Mouse (Mus musculus) kidney, adult 2 months (tissue): ENCODE data around the gene Ptges. TPM values are rescaled to one million over a fixed set of nuclear protein-coding genes. Genes with fewer than 3 reads are reported as not detected.
A peak's percentile ranks its signal among the peaks of the same experiment; 100 is the strongest.
"Not testable (repeated sequence)": the region's sequence is repeated elsewhere in the genome, so short reads cannot be mapped to it uniquely, and the experiment has no call there.

Source experiments
- DNase-seq: peaks from one replicate; pipeline ENCODE4 v3.0.0; 2021
- H3K27ac ChIP-seq: fragments of 200-500 bp; 2 replicates; pipeline ENCODE4 v1.5.1; 2012; ENCODE audit warnings: low read depth, low read length, control low read depth, inconsistent platforms; ENCODE audit not compliant: insufficient read depth
- H3K27me3 ChIP-seq: fragments of 200-500 bp; replicated peaks from 2 replicates; pipeline ENCODE4 v1.6.1; 2012; ENCODE audit warnings: mild to moderate bottlenecking, moderate library complexity, low read length, inconsistent platforms; ENCODE audit not compliant: control insufficient read depth, insufficient read depth
- H3K36me3 ChIP-seq: fragments of 200-500 bp; 2 replicates; pipeline ENCODE4 v1.6.1; 2012; ENCODE audit warnings: mild to moderate bottlenecking, moderate library complexity, low read length, inconsistent platforms; ENCODE audit not compliant: control insufficient read depth, insufficient read depth
- H3K4me1 ChIP-seq: fragments of 200-500 bp; 2 replicates; pipeline ENCODE4 v1.6.1; 2011; ENCODE audit warnings: low read length; ENCODE audit not compliant: control insufficient read depth, insufficient read depth
- H3K4me3 ChIP-seq: fragments of 200-500 bp; 2 replicates; pipeline ENCODE4 v1.5.1; 2011; ENCODE audit warnings: mild to moderate bottlenecking, low read depth, low read length, control low read depth; ENCODE audit not compliant: insufficient read depth
- CTCF ChIP-seq: fragments of 200-500 bp; conservative IDR thresholded peaks from 2 replicates; pipeline ENCODE4 v1.5.1; 2011; ENCODE audit warnings: low read depth, mild to moderate bottlenecking, control low read depth, low read length, moderate library complexity, mixed read lengths; ENCODE audit not compliant: insufficient read depth, insufficient read length
- POLR2A ChIP-seq: fragments of 200-500 bp; IDR thresholded peaks from one replicate; pipeline ENCODE4 v1.6.1; 2011; ENCODE audit warnings: low read depth, low read length, control low read depth
- WGBS: fragments of 180-500 bp; shearing (Covaris S2); methylation state at CpG from one replicate; pipeline ENCODE4 v1.1.7; 2018; 5-methylcytosine and 5-hydroxymethylcytosine counted together
- polyA plus RNA-seq: library from polyadenylated mRNA; depleted of rRNA; stranded (reverse); fragments of >200 nt; gene quantifications from 2 replicates; pipeline ENCODE4 v1.2.3, GENCODE M21; 2012

The Ptges gene
- polyA plus RNA-seq, 1 experiment: 36.3 TPM

DNA sequence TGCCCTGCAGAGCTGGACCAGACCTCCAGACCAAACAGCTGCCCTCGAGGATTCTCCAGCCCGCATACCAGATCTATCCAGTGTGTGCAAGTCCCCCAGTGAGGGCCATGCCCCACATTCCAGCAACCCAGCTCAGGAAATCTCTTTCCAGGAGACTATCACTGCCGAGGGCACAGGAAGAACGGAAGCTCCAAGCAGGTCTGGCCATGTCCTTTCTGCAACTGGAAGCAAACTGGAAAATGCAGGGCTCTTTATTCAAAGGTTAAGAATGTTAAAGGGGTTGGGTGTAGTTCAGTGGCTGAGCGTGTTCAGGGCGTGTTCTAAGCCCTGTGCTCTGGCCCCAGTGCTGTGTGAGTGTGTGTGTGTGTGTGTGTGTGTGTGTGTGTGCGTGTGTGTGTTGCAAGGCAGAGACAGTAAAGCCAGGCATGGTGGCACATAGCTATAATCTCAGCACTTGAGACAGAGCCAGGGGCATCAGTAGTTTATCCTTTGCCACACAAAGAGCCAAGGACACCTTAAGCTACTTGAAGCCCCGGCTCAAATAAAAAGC, 10.8 kb downstream of the Ptges start:
- H3K4me3 ChIP-seq: no peak overlapping the region
- TF ChIP-seq POLR2A (no peak), CTCF (no peak)
- 0 out of 2 replicates have a peak overlapping the region, but pooled peaks have one; percentile 13 for H3K27ac ChIP-seq
- H3K4me1 ChIP-seq: no peaks in the 10 kb centered on the region
- peak; percentile 35 for DNase-seq
- no peaks in the 10 kb centered on the region for H3K36me3 ChIP-seq
- no peaks in the 10 kb centered on the region for H3K27me3 ChIP-seq
- WGBS: 38% methylated on average over 8 of the region's 8 CpGs

DNA sequence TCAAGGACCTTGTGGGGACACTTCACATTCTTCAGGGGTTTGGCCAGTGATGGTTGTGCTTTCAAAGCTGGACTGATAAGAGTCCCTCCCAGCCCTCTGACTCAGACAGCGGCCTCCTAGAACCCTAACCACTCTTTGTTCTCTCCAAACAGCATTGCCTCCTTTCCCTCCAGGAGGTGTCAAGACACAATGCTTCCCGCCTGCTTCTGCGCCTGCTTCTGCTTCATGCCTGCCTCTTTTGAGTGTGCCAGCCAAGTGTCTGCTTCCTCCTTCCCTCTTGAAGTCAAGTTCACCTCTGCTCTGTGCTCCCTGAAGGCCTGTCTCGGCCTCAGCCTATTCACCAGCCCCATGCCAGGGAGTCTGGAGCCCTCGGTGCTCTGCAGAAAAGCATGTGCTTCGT, 11.5 kb downstream of the Ptges start:
- Histone ChIP-seq H3K36me3 (no peaks in the 10 kb centered on the region), H3K27ac (no peak overlapping the region; the same call in 1 of the 2 replicates), H3K27me3 (no peaks in the 10 kb centered on the region), H3K4me1 (no peaks in the 10 kb centered on the region), H3K4me3 (no peak overlapping the region)
- WGBS: 69% methylated on average over 6 of the region's 6 CpGs
- DNase-seq: no peak
- no peak for TF ChIP-seq CTCF
- no peak for TF ChIP-seq POLR2A

DNA sequence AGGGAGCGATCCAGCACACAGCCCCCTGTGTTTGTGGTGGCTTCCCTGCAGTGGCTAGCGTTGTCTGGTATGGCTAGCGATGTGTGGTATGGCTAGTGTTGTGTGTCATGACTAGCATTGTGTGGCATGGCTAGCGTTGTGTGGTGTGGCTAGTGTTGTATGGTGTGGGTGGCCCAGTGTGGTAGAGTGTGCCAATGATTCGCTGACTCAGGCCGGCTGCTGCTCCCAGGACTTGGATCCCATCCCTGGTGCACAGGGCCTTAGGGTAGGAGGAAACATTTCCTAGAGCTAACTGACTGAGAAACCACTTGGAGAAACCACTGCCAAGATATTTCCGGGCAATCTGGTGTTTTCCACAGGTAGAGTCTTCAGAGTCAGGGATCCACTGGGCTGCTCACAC, 12.0 kb downstream of the Ptges start:
- Histone ChIP-seq H3K27ac (no peak overlapping the region), H3K4me1 (no peaks in the 10 kb centered on the region), H3K36me3 (no peaks in the 10 kb centered on the region), H3K4me3 (no peak overlapping the region), H3K27me3 (no peaks in the 10 kb centered on the region)
- no peak for DNase-seq
- 84% methylated on average over 7 of the region's 7 CpGs for WGBS
- TF ChIP-seq POLR2A (no peak), CTCF (no peak)

DNA sequence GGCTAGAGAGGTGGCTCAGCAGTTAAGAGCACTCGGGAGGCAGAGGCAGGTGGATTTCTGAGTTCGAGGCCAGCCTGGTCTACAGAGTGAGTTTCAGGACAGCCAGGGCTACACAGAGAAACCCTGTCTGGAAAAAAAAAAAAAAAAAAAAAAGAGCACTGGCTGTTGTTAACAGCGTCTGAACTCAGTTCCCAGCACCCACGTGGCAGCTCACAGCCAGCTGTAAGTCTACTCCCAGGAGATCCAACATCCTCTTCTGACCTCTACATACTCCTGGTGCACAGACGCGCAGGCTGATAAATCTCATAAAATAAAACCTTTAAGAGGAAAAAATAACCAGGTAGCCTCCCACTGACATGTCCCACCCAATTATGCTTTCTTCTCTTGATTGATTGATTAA, 13.7 kb downstream of the Ptges start:
- 74% methylated on average over 6 of the region's 6 CpGs for WGBS
- H3K27ac ChIP-seq, DNase-seq, H3K27me3 ChIP-seq, H3K4me3 ChIP-seq, H3K4me1 ChIP-seq, H3K36me3 ChIP-seq: not testable (repeated sequence)

DNA sequence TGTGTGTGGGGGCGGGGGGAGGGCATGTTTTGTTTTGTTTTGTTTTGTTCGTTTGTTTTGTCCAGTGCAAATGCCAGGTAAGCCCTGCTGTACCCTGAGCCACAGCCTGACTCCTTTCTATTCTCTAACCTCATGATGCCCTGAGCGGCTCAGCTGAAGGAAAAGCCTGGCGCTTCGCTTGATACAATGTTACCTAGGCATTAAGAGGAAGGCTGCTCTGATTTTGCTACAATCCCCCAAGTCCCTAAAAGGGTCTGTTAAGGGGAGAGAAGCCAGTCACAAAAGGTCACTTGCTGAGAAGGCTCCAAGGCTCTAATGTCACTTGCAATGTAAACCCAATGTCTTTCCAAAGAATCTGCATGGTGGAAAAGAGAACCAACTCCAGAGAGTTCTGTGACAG, 14.3 kb downstream of the Ptges start:
- H3K27ac ChIP-seq: no peak overlapping the region
- DNase-seq: no peak
- no peak for TF ChIP-seq POLR2A
- TF ChIP-seq CTCF: no peak
- 85% methylated on average over 5 of the region's 5 CpGs for WGBS
- no peaks in the 10 kb centered on the region for H3K4me1 ChIP-seq
- H3K36me3 ChIP-seq: no peaks in the 10 kb centered on the region
- H3K4me3 ChIP-seq: no peak overlapping the region
- no peaks in the 10 kb centered on the region for H3K27me3 ChIP-seq

DNA sequence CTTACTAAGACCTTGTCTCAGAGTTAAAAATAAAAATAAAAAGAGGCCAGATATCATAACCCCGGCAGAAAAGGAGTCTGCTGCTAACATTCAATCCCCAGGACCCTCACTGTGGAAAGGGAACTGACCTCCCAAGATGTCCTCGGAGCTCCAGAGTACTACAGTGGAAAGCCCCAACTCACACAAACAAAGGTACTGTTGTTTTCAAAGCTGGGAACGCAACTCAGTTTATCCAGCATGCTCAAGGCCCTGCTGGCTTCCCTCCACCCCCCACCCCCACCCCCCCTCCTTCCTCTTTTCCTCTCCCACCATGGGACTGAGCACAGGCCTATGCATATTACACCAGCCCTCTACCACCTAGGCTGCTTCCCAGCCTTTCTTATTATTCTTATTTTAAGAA, 14.8 kb downstream of the Ptges start:
- Histone ChIP-seq H3K36me3 (no peaks in the 10 kb centered on the region), H3K27me3 (no peaks in the 10 kb centered on the region), H3K4me1 (no peaks in the 10 kb centered on the region), H3K4me3 (no peak overlapping the region), H3K27ac (no peak overlapping the region)
- WGBS: 81% methylated on average over 3 of the region's 3 CpGs
- TF ChIP-seq CTCF: no peak
- TF ChIP-seq POLR2A: no peak
- DNase-seq: no peak

DNA sequence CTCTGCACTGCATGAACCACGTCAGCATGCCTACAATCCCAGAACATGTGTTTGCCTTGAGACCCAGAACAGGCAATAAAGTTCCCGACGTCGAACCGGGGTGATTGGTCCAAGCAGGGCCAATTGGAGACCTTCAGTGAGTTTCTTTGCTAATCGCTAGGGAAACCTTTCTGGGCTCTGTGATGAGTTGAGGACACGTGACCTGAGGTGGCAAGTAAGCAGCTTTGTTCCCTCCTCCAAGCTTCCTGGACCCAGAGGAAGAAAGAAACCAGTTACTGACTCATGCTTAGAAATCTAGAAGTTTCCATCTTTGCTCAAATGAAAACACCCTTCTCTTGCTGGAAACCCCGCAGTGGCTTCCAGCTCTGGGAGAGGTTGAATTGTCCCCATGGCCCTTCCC, 16.6 kb downstream of the Ptges start:
- Histone ChIP-seq H3K36me3 (no peaks in the 10 kb centered on the region), H3K27me3 (no peaks in the 10 kb centered on the region), H3K4me1 (no peaks in the 10 kb centered on the region), H3K27ac (no peak overlapping the region; the same call in 1 of the 2 replicates), H3K4me3 (no peak overlapping the region)
- TF ChIP-seq CTCF (no peak), POLR2A (no peak)
- DNase-seq: no peak
- WGBS: 74% methylated on average over 8 of the region's 8 CpGs

DNA sequence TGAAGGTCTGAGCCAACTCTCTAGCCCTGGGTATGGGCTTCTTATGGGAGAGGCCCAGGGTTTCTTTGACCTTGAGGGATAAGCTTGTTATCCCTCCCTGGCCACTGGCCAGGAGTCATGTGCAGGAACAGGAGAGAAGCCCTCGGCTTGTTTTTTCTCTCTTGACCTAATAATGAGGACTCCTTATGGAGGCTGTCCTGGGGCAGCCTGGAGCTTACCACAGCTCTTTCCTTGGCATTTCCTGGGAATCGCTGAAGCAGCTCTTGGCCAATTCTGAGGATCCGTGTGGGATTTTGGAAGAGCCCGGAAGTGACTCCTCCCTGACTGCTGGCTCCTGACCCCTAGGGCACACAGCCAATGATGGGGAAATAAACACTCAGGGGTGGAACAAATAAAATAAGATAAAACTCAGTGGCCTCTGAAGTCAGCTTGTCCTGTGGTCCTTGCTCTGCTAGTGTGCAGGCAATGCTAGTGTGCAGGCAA, 17.3 kb downstream of the Ptges start:
- Histone ChIP-seq H3K4me1 (no peaks in the 10 kb centered on the region), H3K27ac (peak overlapping the region; percentile 13; the same call in 1 of the 2 replicates), H3K36me3 (no peaks in the 10 kb centered on the region), H3K4me3 (no peak overlapping the region), H3K27me3 (no peaks in the 10 kb centered on the region)
- DNase-seq: peak; percentile 88
- TF ChIP-seq POLR2A (no peak), CTCF (no peak)
- WGBS: 15% methylated on average over 4 of the region's 4 CpGs
